Mouse (Mus musculus) kidney, embryonic 14.5 days (tissue): ENCODE measurements at regions not wholly inside any gene's neighbourhood (a gene's known extent, or its start where the extent isn't known, plus 50 kb on each side); places are given as distances from the start of the nearest gene placed in this dataset.

Experiments
- ATAC-seq: fragments of 200-750 bp; cut with Nextera tagmentation; 2 replicates; pipeline ENCODE4 v1.8.0; 2017; ENCODE audit warnings: moderate number of reproducible peaks, mild to moderate bottlenecking, moderate TSS enrichment, moderate library complexity; ENCODE audit not compliant: low FRiP score, low TSS enrichment
- H3K27ac ChIP-seq: fragments of 300-500 bp; sonication (generic); 2 replicates; pipeline ENCODE4 v1.5.1; 2014; ENCODE audit warnings: low read depth, mild to moderate bottlenecking, low read length, moderate library complexity, mixed read lengths
- H3K27me3 ChIP-seq: fragments of 300-500 bp; sonication (generic); 2 replicates; pipeline ENCODE4 v1.6.1; 2014; ENCODE audit warnings: mild to moderate bottlenecking, low read length; ENCODE audit not compliant: control insufficient read depth, insufficient read depth
- H3K36me3 ChIP-seq: fragments of 300-500 bp; sonication (generic); 2 replicates; pipeline ENCODE4 v1.6.1; 2014; ENCODE audit warnings: low read length, mixed read lengths; ENCODE audit not compliant: control insufficient read depth, insufficient read depth
- H3K4me1 ChIP-seq: fragments of 300-500 bp; sonication (generic); 2 replicates; pipeline ENCODE4 v1.6.1; 2014; ENCODE audit warnings: low read length, mixed read lengths; ENCODE audit not compliant: control insufficient read depth, insufficient read depth
- H3K4me2 ChIP-seq: fragments of 300-500 bp; sonication (generic); replicated peaks from 2 replicates; pipeline ENCODE4 v1.6.1; 2014; ENCODE audit warnings: low read depth, mild to moderate bottlenecking, low read length
- H3K4me3 ChIP-seq: fragments of 300-500 bp; sonication (generic); 2 replicates; pipeline ENCODE4 v1.5.1; 2014; ENCODE audit warnings: mild to moderate bottlenecking, low read length
- H3K9ac ChIP-seq: fragments of 300-500 bp; sonication (generic); 2 replicates; pipeline ENCODE4 v1.6.1; 2014; ENCODE audit warnings: low read depth, mild to moderate bottlenecking, low read length, moderate library complexity
- H3K9me3 ChIP-seq: fragments of 300-500 bp; sonication (generic); 2 replicates; pipeline ENCODE4 v1.6.1; 2016; ENCODE audit warnings: low read length; ENCODE audit not compliant: control insufficient read depth
- WGBS: fragments of 180-500 bp; shearing (Covaris S2); extraction: QIAGEN DNeasy Blood & Tissue Kit; methylation state at CpG from one replicate; pipeline ENCODE4 v1.1.7; 2014; 5-methylcytosine and 5-hydroxymethylcytosine counted together

DNA sequence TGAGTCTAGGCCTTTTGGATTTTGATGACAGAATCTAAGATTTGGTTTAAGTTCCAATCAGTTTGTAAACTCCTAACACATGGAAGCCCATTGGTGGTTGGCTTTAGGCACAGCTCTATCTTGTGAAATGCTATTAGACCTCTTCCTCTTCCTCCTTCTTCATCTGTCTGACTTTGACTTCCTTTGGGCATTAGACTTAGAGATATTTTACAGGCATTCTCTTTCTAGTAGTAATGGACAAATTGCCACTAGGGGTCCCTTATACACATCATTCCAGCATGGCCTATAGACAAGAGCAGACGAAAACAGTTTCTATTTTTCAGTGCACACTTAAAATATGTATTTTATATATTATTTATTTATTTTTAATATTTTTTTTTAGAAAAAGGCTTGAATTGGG, 221.5 kb downstream of the 1500009L16Rik start:
- Histone ChIP-seq H3K36me3 (no peaks in the 10 kb centered on the region), H3K9me3 (no peaks in the 10 kb centered on the region), H3K27ac (no peak overlapping the region), H3K9ac (no peak overlapping the region), H3K27me3 (no peaks in the 10 kb centered on the region), H3K4me2 (no peak overlapping the region), H3K4me3 (no peak overlapping the region), H3K4me1 (no peaks in the 10 kb centered on the region)
- WGBS, result 80% methylated on average over 1 of the region's 1 CpGs
- ATAC-seq, result no peak

DNA sequence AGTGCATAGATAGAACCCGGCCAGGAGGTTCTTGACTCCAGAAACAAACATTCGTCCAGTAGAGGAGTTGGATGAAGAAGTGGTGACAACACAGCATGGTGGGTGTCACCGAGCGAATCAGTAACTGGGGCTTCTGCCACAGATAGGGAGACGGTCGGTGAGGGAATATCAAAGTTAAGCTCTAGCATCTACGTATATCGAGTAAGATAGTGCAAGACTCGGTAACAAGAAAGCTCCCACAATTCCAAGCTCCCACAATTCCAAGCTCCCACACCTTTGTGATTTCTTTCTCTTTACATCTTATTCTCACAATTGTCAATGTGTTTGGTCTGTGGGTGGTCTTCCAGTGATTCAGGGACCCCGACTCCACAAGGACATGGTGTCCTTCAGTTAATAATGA, 222.2 kb downstream of the 1500009L16Rik start:
- H3K27ac ChIP-seq, result no peak overlapping the region
- no peaks in the 10 kb centered on the region for H3K36me3 ChIP-seq
- no peak overlapping the region for H3K4me3 ChIP-seq
- 96% methylated on average over 10 of the region's 10 CpGs for WGBS
- no peaks in the 10 kb centered on the region for H3K9me3 ChIP-seq
- no peaks in the 10 kb centered on the region for H3K27me3 ChIP-seq
- H3K4me1 ChIP-seq, result no peaks in the 10 kb centered on the region
- H3K9ac ChIP-seq, result no peak overlapping the region
- no peak for ATAC-seq
- no peak overlapping the region for H3K4me2 ChIP-seq

DNA sequence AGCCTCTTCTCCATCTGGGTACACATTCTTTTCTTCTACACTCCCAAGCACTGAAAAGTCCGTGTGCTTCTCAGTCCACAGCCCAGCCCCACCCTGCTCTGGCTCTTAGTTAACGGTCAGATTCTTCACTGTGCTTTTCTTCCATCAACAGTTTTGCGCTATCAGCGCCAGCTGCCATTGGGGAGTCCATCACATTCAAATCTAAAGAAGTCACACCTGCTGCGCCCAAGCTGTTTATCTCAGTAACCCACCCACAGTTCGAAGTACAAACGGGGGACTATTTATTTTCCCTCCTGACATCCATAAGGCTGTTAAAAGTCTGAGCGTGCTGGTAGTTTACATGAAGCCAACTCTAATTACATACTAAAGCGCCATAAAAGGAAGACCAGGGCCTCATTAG, 222.8 kb downstream of the 1500009L16Rik start:
- Histone ChIP-seq H3K9ac (no peak overlapping the region), H3K4me2 (no peak overlapping the region), H3K27ac (no peak overlapping the region), H3K27me3 (no peaks in the 10 kb centered on the region), H3K4me3 (no peak overlapping the region), H3K36me3 (no peaks in the 10 kb centered on the region), H3K4me1 (no peaks in the 10 kb centered on the region), H3K9me3 (no peaks in the 10 kb centered on the region)
- no peak for ATAC-seq
- 70% methylated on average over 9 of the region's 9 CpGs for WGBS

DNA sequence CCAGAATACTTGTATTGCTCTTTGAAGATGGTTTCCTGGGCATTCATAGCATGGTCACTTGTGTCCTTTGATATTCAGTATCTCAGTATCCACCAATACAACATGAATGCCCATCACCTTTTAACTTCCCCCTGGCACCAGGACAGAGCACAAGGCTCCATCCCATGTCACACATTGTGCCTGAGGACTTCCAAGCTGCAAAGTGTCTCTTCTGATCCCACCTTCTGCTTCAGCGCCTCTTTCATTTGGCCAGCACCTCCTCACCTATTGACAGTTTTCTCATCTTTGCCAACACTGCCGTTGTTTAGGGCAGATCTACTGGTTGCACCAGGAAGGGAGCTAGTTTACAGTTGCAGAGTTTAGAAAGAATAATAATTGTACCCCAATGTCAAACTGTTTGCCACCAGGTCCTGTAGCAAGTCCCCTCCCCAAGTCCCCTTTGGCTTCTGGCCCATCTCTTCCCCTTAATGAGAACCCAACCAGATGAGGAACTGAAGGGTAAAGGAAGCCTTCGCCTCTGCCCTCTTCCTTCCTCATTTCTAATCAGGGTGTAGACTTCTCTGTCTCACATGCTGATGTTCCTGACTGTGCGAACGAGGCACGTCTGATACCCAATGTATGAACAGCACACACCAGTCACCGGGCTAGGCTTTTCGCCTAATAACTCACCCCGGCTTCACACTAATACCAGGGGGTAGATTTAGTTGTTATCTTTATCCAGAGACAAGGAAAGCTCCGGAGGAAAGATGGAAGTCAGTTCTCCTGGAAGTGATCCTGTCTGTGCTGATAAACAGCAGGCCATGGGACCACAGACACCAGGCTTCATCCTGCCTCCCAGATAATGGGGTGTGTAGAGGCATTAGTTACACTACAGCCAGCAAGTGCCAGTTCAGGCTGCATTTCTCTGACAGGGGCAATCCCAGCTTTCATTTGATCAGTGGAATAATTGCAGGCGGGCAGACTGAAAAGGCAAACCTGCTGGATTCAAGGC, 223.8 kb downstream of the 1500009L16Rik start:
- Histone ChIP-seq H3K27me3 (no peaks in the 10 kb centered on the region), H3K27ac (no peak overlapping the region), H3K9ac (no peak overlapping the region), H3K4me1 (no peaks in the 10 kb centered on the region), H3K4me2 (no peak overlapping the region), H3K9me3 (no peaks in the 10 kb centered on the region), H3K36me3 (no peaks in the 10 kb centered on the region), H3K4me3 (no peak overlapping the region)
- 83% methylated on average over 11 of the region's 11 CpGs for WGBS
- ATAC-seq, result no peak

DNA sequence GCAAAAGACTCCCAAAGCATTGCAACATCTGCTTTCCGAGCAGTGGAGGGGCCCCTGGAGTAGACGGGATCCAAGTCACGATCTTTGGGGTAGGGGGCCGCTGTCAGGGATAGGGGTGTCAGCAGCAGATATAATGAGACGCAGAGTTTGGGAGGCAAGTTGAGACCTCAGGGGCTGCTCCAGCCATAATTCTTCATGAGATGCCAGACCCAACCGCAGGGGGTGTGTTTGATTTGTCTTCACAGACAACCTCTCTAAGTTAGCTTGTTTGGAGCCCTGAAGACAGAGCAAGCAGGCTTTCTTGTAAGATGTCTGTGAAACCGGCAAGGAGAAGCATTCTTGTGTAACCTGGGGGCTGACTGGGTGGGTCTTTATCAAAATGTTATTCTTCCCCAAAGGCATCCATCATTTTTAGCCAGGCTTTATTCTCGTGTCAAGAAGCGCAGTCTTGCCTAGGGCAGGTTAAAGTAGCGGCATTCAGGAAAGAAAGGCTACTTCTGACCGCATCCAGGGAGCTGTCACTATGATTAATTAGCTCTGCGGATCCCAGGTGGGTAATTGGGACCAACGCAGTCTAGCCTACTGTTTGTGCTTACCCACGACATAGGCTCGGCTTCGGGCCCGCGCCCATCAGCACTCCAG, 234.6 kb downstream of the 1500009L16Rik start:
- H3K4me1 ChIP-seq, result no peaks in the 10 kb centered on the region
- no peaks in the 10 kb centered on the region for H3K36me3 ChIP-seq
- no peak overlapping the region for H3K27ac ChIP-seq
- no peak for ATAC-seq
- no peak overlapping the region for H3K4me3 ChIP-seq
- WGBS, result 22% methylated on average over 18 of the region's 18 CpGs
- H3K27me3 ChIP-seq, result no peaks in the 10 kb centered on the region
- no peak overlapping the region for H3K4me2 ChIP-seq
- H3K9me3 ChIP-seq, result no peaks in the 10 kb centered on the region
- H3K9ac ChIP-seq, result no peak overlapping the region

DNA sequence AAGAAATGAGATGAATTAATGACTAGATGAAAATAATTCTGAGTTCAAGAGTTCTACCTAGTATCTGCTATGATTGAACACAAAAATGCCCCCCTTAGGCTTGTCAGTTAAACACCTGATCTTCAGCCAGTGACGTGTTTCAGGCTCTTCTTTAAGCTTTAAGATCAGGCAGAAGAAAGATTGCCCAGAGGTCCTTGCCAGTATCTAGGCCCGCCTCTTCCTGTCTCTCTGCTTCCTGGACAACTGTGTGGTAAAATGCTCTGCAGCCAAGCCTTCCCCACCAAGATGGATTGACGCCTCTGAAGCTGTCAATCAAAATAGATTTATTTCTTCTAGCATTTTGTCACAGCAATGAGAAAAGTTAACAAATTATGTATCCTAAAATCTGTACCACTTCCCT, 235.7 kb downstream of the 1500009L16Rik start:
- H3K4me1 ChIP-seq, result no peaks in the 10 kb centered on the region
- no peak overlapping the region for H3K9ac ChIP-seq
- H3K27ac ChIP-seq, result no peak overlapping the region
- 95% methylated on average over 3 of the region's 3 CpGs for WGBS
- H3K27me3 ChIP-seq, result no peaks in the 10 kb centered on the region
- H3K4me2 ChIP-seq, result no peak overlapping the region
- H3K9me3 ChIP-seq, result no peaks in the 10 kb centered on the region
- no peak for ATAC-seq
- no peak overlapping the region for H3K4me3 ChIP-seq
- H3K36me3 ChIP-seq, result no peaks in the 10 kb centered on the region

DNA sequence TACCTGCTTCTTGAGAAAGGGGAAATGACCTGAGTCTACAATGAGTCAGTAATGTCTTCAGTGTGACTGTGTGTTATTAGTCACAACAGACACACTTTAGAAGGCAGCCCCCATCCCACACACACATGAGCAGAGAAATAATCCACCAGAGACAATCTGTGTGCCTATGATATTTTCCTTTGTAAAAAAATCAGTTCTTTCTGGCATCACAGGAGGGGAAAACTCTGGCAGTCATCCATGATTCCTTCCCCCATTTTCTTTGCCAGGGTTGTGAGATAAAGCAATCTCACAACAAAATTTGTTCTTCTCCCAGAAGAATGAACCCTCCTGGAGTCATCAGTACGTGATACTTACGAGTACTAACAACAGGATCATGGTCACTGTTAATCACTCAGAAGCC, 236.2 kb downstream of the 1500009L16Rik start:
- Histone ChIP-seq H3K36me3 (no peaks in the 10 kb centered on the region), H3K4me2 (no peak overlapping the region), H3K9me3 (no peaks in the 10 kb centered on the region), H3K27ac (no peak overlapping the region), H3K9ac (no peak overlapping the region), H3K27me3 (no peaks in the 10 kb centered on the region), H3K4me1 (no peaks in the 10 kb centered on the region), H3K4me3 (no peak overlapping the region)
- WGBS, result 77% methylated on average over 2 of the region's 2 CpGs
- ATAC-seq, result no peak

DNA sequence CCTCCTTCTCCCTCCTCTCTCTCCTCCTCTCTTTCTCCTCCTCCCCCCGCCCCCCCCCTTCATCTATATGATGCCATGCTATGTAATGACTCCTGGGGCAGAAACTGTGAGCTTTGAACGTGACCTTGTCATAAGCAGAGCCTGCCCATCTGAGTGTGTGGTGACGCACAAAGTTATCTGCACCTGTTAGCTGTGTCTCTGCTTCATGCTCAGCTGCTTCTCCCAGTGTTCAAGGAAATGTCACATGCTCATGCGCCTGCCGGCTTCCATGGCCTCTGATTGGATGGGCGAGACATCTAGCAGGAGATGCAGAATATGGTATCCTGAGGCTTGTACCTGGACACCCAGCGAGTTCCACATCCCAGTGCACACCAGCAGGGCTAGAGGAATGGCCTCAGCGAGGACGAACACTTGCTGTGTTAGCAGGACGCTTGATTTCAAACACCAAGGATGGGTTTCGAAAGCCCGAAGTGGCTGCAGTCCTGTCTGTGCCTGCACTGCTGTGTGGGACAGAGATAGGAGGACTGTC, 240.6 kb downstream of the 1500009L16Rik start:
- H3K27ac ChIP-seq, result no peak overlapping the region
- no peak overlapping the region for H3K4me3 ChIP-seq
- no peaks in the 10 kb centered on the region for H3K9me3 ChIP-seq
- no peaks in the 10 kb centered on the region for H3K36me3 ChIP-seq
- H3K4me2 ChIP-seq, result no peak overlapping the region
- no peak overlapping the region for H3K9ac ChIP-seq
- H3K4me1 ChIP-seq, result peaks cover 5% of the 10 kb centered on the region; the same call in 1 of the 2 replicates
- 81% methylated on average over 12 of the region's 12 CpGs for WGBS
- no peak for ATAC-seq
- H3K27me3 ChIP-seq, result no peaks in the 10 kb centered on the region
